Mouse (Mus musculus): ENCODE data around the gene Cntnap5b. TPM values are rescaled to one million over a fixed set of nuclear protein-coding genes. Genes with fewer than 3 reads are reported as not detected.

Cntnap5b gene
- polyA plus RNA-seq, 1 experiment from 2014 or later: not detected

DNA sequence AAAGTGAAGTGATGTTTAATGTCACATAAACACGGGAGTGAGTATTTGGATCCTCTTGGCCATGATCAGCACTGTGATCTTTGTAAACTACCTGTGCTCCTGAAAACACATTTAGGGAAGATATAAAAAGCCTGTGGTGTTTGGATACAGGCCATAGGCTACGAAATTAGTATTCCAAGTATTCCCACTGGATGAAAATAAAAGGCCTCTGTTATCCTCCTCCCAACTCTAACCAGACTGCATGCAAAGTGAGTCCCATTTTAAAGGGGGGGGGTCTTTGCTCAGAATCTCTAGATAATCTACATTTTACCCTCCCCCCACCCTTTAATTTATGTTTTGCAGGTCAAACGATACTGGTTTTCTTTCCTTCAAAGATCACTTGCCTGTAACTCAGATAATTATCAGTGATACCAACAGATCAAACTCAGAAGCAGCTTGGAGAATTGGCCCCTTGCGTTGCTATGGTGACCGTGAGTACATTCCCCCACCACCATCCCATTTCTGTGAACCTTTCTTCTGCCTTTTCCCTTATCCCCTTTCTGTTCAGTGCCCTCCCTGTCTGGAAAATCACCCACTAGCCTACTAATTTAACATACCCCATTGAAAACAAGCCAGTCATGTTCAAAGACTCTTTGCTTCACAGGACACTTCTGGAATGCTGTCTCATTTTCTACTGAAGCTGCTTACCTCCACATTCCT is 597.0 kb downstream of the Cntnap5b start:
- no peaks in the 10 kb centered on the region for H3K9me3 ChIP-seq (ENCODE audit: control insufficient read depth, low read length)

GRCm38 (mm10) chr1:100386252-100386651 is 613.7 kb downstream of the Cntnap5b start:
- WGBS: 76% methylated on average over 1 of the region's 1 CpGs
- H3K4me3 ChIP-seq (ENCODE audit: low read depth, low read length): no peak overlapping the region

More for the DNA sequence above, 597.0 kb downstream of the Cntnap5b start:
- H3K4me2 ChIP-seq (ENCODE audit: low read length): no peak overlapping the region
- H3K9ac ChIP-seq (ENCODE audit: low read length): no peak overlapping the region
- DNase-seq (ENCODE audit: low spot score): no peak
- WGBS: 70% methylated on average over 5 of the region's 5 CpGs
- no peaks in the 10 kb centered on the region for H3K36me3 ChIP-seq (ENCODE audit: control insufficient read depth, insufficient read depth, low read length)
- no peak overlapping the region for H3K27ac ChIP-seq (ENCODE audit: low read depth)
- H3K27me3 ChIP-seq (replicated peaks; ENCODE audit: control insufficient read depth, insufficient read depth, low read length): no peaks in the 10 kb centered on the region
- ATAC-seq (replicated peaks; ENCODE audit: low FRiP score, low TSS enrichment, low read depth): no peak
- no peak overlapping the region for H3K4me3 ChIP-seq (ENCODE audit: low read depth, low read length)
- H3K4me1 ChIP-seq (replicated peaks; ENCODE audit: control insufficient read depth, insufficient read depth, low read length): no peaks in the 10 kb centered on the region

GRCm38 (mm10) chr1:100394034-100394433 is 621.5 kb downstream of the Cntnap5b start:
- H3K4me1 ChIP-seq (replicated peaks; ENCODE audit: control insufficient read depth, insufficient read depth, low read length): no peaks in the 10 kb centered on the region
- H3K4me3 ChIP-seq (ENCODE audit: low read depth, low read length): no peak overlapping the region
- H3K9me3 ChIP-seq (ENCODE audit: control insufficient read depth, low read length): no peaks in the 10 kb centered on the region
- no peaks in the 10 kb centered on the region for H3K27me3 ChIP-seq (replicated peaks; ENCODE audit: control insufficient read depth, insufficient read depth, low read length)
- no peak overlapping the region for H3K27ac ChIP-seq (ENCODE audit: low read depth)
- no peak for ATAC-seq (replicated peaks; ENCODE audit: low FRiP score, low TSS enrichment, low read depth)
- DNase-seq (ENCODE audit: low spot score): no peak
- H3K36me3 ChIP-seq (ENCODE audit: control insufficient read depth, insufficient read depth, low read length): no peaks in the 10 kb centered on the region
- H3K4me2 ChIP-seq (ENCODE audit: low read length): no peak overlapping the region
- no peak overlapping the region for H3K9ac ChIP-seq (ENCODE audit: low read length)

More at GRCm38 (mm10) chr1:100386252-100386651, 613.7 kb downstream of the Cntnap5b start:
- Histone ChIP-seq H3K9ac (ENCODE audit: low read length) (no peak overlapping the region), H3K9me3 (ENCODE audit: control insufficient read depth, low read length) (no peaks in the 10 kb centered on the region), H3K27ac (ENCODE audit: low read depth) (no peak overlapping the region), H3K36me3 (ENCODE audit: control insufficient read depth, insufficient read depth, low read length) (no peaks in the 10 kb centered on the region), H3K27me3 (replicated peaks; ENCODE audit: control insufficient read depth, insufficient read depth, low read length) (no peaks in the 10 kb centered on the region), H3K4me1 (replicated peaks; ENCODE audit: control insufficient read depth, insufficient read depth, low read length) (no peaks in the 10 kb centered on the region), H3K4me2 (ENCODE audit: low read length) (no peak overlapping the region)
- ATAC-seq (replicated peaks; ENCODE audit: low FRiP score, low TSS enrichment, low read depth) (no peak), DNase-seq (ENCODE audit: low spot score) (no peak)

- no peaks in the 10 kb centered on the region for H3K4me1 ChIP-seq (replicated peaks; ENCODE audit: control insufficient read depth, insufficient read depth, low read length)
- H3K4me2 ChIP-seq (ENCODE audit: low read length): no peak overlapping the region
- H3K27ac ChIP-seq (ENCODE audit: low read depth): no peak overlapping the region
- no peaks in the 10 kb centered on the region for H3K9me3 ChIP-seq (ENCODE audit: control insufficient read depth, low read length)
- no peak overlapping the region for H3K4me3 ChIP-seq (ENCODE audit: low read depth, low read length)
- no peaks in the 10 kb centered on the region for H3K36me3 ChIP-seq (ENCODE audit: control insufficient read depth, insufficient read depth, low read length)
- ATAC-seq (replicated peaks; ENCODE audit: low FRiP score, low TSS enrichment, low read depth) (no peak), DNase-seq (ENCODE audit: low spot score) (no peak)
- H3K27me3 ChIP-seq (replicated peaks; ENCODE audit: control insufficient read depth, insufficient read depth, low read length): no peaks in the 10 kb centered on the region
- no peak overlapping the region for H3K9ac ChIP-seq (ENCODE audit: low read length)
Measured at GRCm38 (mm10) chr1:100416658-100417224, 644.2 kb downstream of the Cntnap5b start.

DNA sequence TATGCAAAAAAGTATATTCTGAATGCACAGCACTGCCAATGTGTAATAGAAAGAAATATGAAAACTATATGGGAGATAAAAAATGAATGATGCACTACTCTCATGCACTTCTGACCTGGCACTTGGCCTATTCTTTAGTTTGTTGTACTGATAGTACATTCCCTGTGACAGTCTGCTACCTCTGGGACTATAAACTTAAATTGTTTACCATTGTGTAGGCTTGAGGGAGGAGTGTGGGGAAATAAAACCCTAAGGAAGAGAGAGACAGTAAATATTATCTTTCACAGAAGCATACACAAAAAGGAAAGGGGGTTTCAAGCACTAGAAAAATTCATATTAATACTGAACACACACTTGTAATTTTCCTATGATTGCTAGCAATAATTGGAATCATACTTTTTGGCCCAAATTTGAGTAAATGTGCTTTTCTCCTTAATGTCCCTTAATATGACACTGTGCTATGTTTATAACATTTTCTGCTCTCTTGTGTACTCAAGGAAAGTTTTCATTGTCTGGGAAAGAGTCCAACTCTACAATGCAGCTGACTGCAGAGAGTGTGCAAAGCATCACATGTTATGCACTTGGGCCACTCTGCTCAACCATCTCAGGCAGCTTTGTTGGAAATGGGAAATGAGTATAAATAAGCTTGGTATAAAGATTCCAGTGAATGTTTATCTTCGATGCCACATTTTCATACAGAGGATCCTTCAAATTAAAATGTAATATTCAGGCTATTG is 657.6 kb downstream of the Cntnap5b start:
- no peak for ATAC-seq (replicated peaks; ENCODE audit: low FRiP score, low TSS enrichment, low read depth)
- WGBS: 70% methylated on average over 1 of the region's 1 CpGs

GRCm38 (mm10) chr1:100463877-100464276 is 691.3 kb downstream of the Cntnap5b start:
- ATAC-seq (replicated peaks; ENCODE audit: low FRiP score, low TSS enrichment, low read depth) (no peak), DNase-seq (ENCODE audit: low spot score) (no peak)
- no peak overlapping the region for H3K4me3 ChIP-seq (ENCODE audit: low read depth, low read length)
- no peaks in the 10 kb centered on the region for H3K9me3 ChIP-seq (ENCODE audit: control insufficient read depth, low read length)
- H3K27ac ChIP-seq (ENCODE audit: low read depth): no peak overlapping the region
- H3K9ac ChIP-seq (ENCODE audit: low read length): no peak overlapping the region
- no peaks in the 10 kb centered on the region for H3K27me3 ChIP-seq (replicated peaks; ENCODE audit: control insufficient read depth, insufficient read depth, low read length)
- H3K4me1 ChIP-seq (replicated peaks; ENCODE audit: control insufficient read depth, insufficient read depth, low read length): no peaks in the 10 kb centered on the region
- no peak overlapping the region for H3K4me2 ChIP-seq (ENCODE audit: low read length)
- no peaks in the 10 kb centered on the region for H3K36me3 ChIP-seq (ENCODE audit: control insufficient read depth, insufficient read depth, low read length)
- WGBS: 94% methylated on average over 2 of the region's 2 CpGs

More for the DNA sequence above, 657.6 kb downstream of the Cntnap5b start:
- H3K4me2 ChIP-seq (ENCODE audit: low read length): no peak overlapping the region
- no peaks in the 10 kb centered on the region for H3K36me3 ChIP-seq (ENCODE audit: control insufficient read depth, insufficient read depth, low read length)
- no peaks in the 10 kb centered on the region for H3K4me1 ChIP-seq (replicated peaks; ENCODE audit: control insufficient read depth, insufficient read depth, low read length)
- H3K9ac ChIP-seq (ENCODE audit: low read length): no peak overlapping the region
- no peaks in the 10 kb centered on the region for H3K27me3 ChIP-seq (replicated peaks; ENCODE audit: control insufficient read depth, insufficient read depth, low read length)
- DNase-seq (ENCODE audit: low spot score): no peak
- H3K27ac ChIP-seq (ENCODE audit: low read depth): no peak overlapping the region
- no peak overlapping the region for H3K4me3 ChIP-seq (ENCODE audit: low read depth, low read length)
- H3K9me3 ChIP-seq (ENCODE audit: control insufficient read depth, low read length): no peaks in the 10 kb centered on the region

DNA sequence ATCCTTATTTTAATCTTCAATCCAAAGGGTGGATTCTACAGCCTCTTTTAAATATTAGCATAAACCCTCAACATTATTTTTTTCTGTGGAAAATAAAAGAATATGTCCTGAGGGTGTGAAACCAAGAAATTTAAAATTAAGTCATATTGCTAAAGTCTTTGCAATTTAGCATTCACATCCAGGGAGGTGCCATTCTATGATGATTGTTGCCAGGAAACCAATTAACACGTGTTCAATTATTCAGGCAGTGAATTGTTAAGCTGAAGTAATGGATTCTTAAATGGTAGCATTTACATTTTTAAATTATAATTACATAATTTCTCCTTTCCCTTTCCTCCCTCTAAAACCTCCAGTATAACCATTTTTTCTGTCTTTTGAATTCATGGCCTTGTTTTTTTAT is 692.7 kb downstream of the Cntnap5b start:
- Histone ChIP-seq H3K4me1 (replicated peaks; ENCODE audit: control insufficient read depth, insufficient read depth, low read length) (no peaks in the 10 kb centered on the region), H3K9ac (ENCODE audit: low read length) (no peak overlapping the region), H3K27me3 (replicated peaks; ENCODE audit: control insufficient read depth, insufficient read depth, low read length) (no peaks in the 10 kb centered on the region), H3K27ac (ENCODE audit: low read depth) (no peak overlapping the region), H3K9me3 (ENCODE audit: control insufficient read depth, low read length) (no peaks in the 10 kb centered on the region), H3K4me3 (ENCODE audit: low read depth, low read length) (no peak overlapping the region), H3K4me2 (ENCODE audit: low read length) (no peak overlapping the region), H3K36me3 (ENCODE audit: control insufficient read depth, insufficient read depth, low read length) (no peaks in the 10 kb centered on the region)
- ATAC-seq (replicated peaks; ENCODE audit: low FRiP score, low TSS enrichment, low read depth) (no peak), DNase-seq (ENCODE audit: low spot score) (no peak)
- 56% methylated on average over 1 of the region's 1 CpGs for WGBS

GRCm38 (mm10) chr1:100467595-100467994 is 695.0 kb downstream of the Cntnap5b start:
- no peaks in the 10 kb centered on the region for H3K36me3 ChIP-seq (ENCODE audit: control insufficient read depth, insufficient read depth, low read length)
- H3K27me3 ChIP-seq (replicated peaks; ENCODE audit: control insufficient read depth, insufficient read depth, low read length): no peaks in the 10 kb centered on the region
- WGBS: 89% methylated on average over 1 of the region's 1 CpGs
- H3K9me3 ChIP-seq (ENCODE audit: control insufficient read depth, low read length): no peaks in the 10 kb centered on the region
- H3K9ac ChIP-seq (ENCODE audit: low read length): no peak overlapping the region
- no peaks in the 10 kb centered on the region for H3K4me1 ChIP-seq (replicated peaks; ENCODE audit: control insufficient read depth, insufficient read depth, low read length)
- H3K4me3 ChIP-seq (ENCODE audit: low read depth, low read length): no peak overlapping the region
- DNase-seq (ENCODE audit: low spot score) (no peak), ATAC-seq (replicated peaks; ENCODE audit: low FRiP score, low TSS enrichment, low read depth) (no peak)
- no peak overlapping the region for H3K4me2 ChIP-seq (ENCODE audit: low read length)
- no peak overlapping the region for H3K27ac ChIP-seq (ENCODE audit: low read depth)
